Mouse (Mus musculus): ENCODE results near the gene Foxr1. TPM values are rescaled to one million over a fixed set of nuclear protein-coding genes. Genes with fewer than 3 reads are reported as not detected.
A peak's percentile ranks its signal among the peaks of the same experiment; 100 is the strongest.

The Foxr1 gene
- polyA plus RNA-seq, 1 experiment from 2014 or later: not detected

- ATAC-seq: no peak
- Histone ChIP-seq H3K27me3 (replicated peaks; ENCODE audit: control insufficient read depth, insufficient read depth, low read length) (no peaks in the 10 kb centered on the region), H3K4me2 (replicated peaks; ENCODE audit: low read depth) (peak overlapping the region; percentile 93), H3K36me3 (ENCODE audit: control insufficient read depth, insufficient read depth) (peaks cover 37% of the 10 kb centered on the region), H3K27ac (ENCODE audit: low read depth, low read length) (peak overlapping the region; percentile 93), H3K9ac (ENCODE audit: low read depth, low read length) (peak overlapping the region; percentile 83), H3K4me3 (ENCODE audit: low read depth, low read length) (peak overlapping the region; percentile 71), H3K9me3 (ENCODE audit: control insufficient read depth) (no peaks in the 10 kb centered on the region), H3K4me1 (replicated peaks; ENCODE audit: control insufficient read depth, insufficient read depth, low read length) (0 out of 2 replicates have a peak, but pooled peaks cover 4% of the 10 kb centered on the region)
- no peak for TF ChIP-seq CTCF (IDR thresholded peaks at IDR 0.05; ENCODE audit: low read depth)
- WGBS: 49% methylated on average over 9 of the region's 9 CpGs
Measured at GRCm38 (mm10) chr9:44398551-44398950, 42.4 kb downstream of the Foxr1 start.

GRCm38 (mm10) chr9:44398087-44398486, 42.8 kb downstream of the Foxr1 start:
- WGBS: 13% methylated on average over 4 of the region's 4 CpGs
- Histone ChIP-seq H3K4me2 (replicated peaks; ENCODE audit: low read depth) (peak overlapping the region; percentile 93), H3K4me3 (ENCODE audit: low read depth, low read length) (peak overlapping the region; percentile 71), H3K9me3 (ENCODE audit: control insufficient read depth) (no peaks in the 10 kb centered on the region), H3K4me1 (replicated peaks; ENCODE audit: control insufficient read depth, insufficient read depth, low read length) (0 out of 2 replicates have a peak, but pooled peaks cover 4% of the 10 kb centered on the region), H3K27me3 (replicated peaks; ENCODE audit: control insufficient read depth, insufficient read depth, low read length) (no peaks in the 10 kb centered on the region), H3K9ac (ENCODE audit: low read depth, low read length) (peak overlapping the region; percentile 83), H3K27ac (ENCODE audit: low read depth, low read length) (peak overlapping the region; percentile 93), H3K36me3 (ENCODE audit: control insufficient read depth, insufficient read depth) (peaks cover 33% of the 10 kb centered on the region)
- TF ChIP-seq CTCF (IDR thresholded peaks at IDR 0.05; ENCODE audit: low read depth): peak; percentile 8; the same call in 1 of the 2 replicates
- peak; percentile 10 for ATAC-seq

GRCm38 (mm10) chr9:44396684-44397411, 44.1 kb downstream of the Foxr1 start, which contains the start of gene Slc37a4:
Gene Slc37a4, plus strand, starts transcription at chr9:44396852.
- peak; percentile 93 for ATAC-seq
- peak; percentile 48 for TF ChIP-seq CTCF (IDR thresholded peaks at IDR 0.05; ENCODE audit: low read depth)
- no peaks in the 10 kb centered on the region for H3K9me3 ChIP-seq (ENCODE audit: control insufficient read depth)
- peak within 1 kb of the TSS; percentile 93 for H3K27ac ChIP-seq (ENCODE audit: low read depth, low read length)
- under 1% methylated on average over 39 of the region's 43 CpGs for WGBS
- peak within 1 kb of the TSS; percentile 71 for H3K4me3 ChIP-seq (ENCODE audit: low read depth, low read length)
- H3K4me1 ChIP-seq (replicated peaks; ENCODE audit: control insufficient read depth, insufficient read depth, low read length): 0 out of 2 replicates have a peak, but pooled peaks cover 4% of the 10 kb centered on the region
- no peaks in the 10 kb centered on the region for H3K27me3 ChIP-seq (replicated peaks; ENCODE audit: control insufficient read depth, insufficient read depth, low read length)
- H3K4me2 ChIP-seq (replicated peaks; ENCODE audit: low read depth): peak within 1 kb of the TSS; percentile 93
- peaks cover 20% of the 10 kb centered on the region for H3K36me3 ChIP-seq (ENCODE audit: control insufficient read depth, insufficient read depth)
- H3K9ac ChIP-seq (ENCODE audit: low read depth, low read length): peak within 1 kb of the TSS; percentile 83

GRCm38 (mm10) chr9:44391466-44391865, 49.5 kb downstream of the Foxr1 start:
- Histone ChIP-seq H3K4me1 (replicated peaks; ENCODE audit: control insufficient read depth, insufficient read depth, low read length) (no peaks in the 10 kb centered on the region), H3K4me2 (replicated peaks; ENCODE audit: low read depth) (no peak overlapping the region), H3K9ac (ENCODE audit: low read depth, low read length) (no peak overlapping the region), H3K4me3 (ENCODE audit: low read depth, low read length) (no peak overlapping the region), H3K27ac (ENCODE audit: low read depth, low read length) (no peak overlapping the region), H3K27me3 (replicated peaks; ENCODE audit: control insufficient read depth, insufficient read depth, low read length) (no peaks in the 10 kb centered on the region), H3K9me3 (ENCODE audit: control insufficient read depth) (no peaks in the 10 kb centered on the region), H3K36me3 (ENCODE audit: control insufficient read depth, insufficient read depth) (peaks cover 47% of the 10 kb centered on the region)
- TF ChIP-seq CTCF (IDR thresholded peaks at IDR 0.05; ENCODE audit: low read depth): peak; percentile 89
- ATAC-seq: no peak
- 28% methylated on average over 4 of the region's 4 CpGs for WGBS

GRCm38 (mm10) chr9:44389273-44389672, 51.7 kb downstream of the Foxr1 start:
- H3K36me3 ChIP-seq (ENCODE audit: control insufficient read depth, insufficient read depth): peaks cover 69% of the 10 kb centered on the region
- 54% methylated on average over 8 of the region's 8 CpGs for WGBS
- no peaks in the 10 kb centered on the region for H3K27me3 ChIP-seq (replicated peaks; ENCODE audit: control insufficient read depth, insufficient read depth, low read length)
- peak; percentile 82 for TF ChIP-seq CTCF (IDR thresholded peaks at IDR 0.05; ENCODE audit: low read depth)
- H3K9ac ChIP-seq (ENCODE audit: low read depth, low read length): no peak overlapping the region
- no peaks in the 10 kb centered on the region for H3K4me1 ChIP-seq (replicated peaks; ENCODE audit: control insufficient read depth, insufficient read depth, low read length)
- no peak overlapping the region for H3K4me2 ChIP-seq (replicated peaks; ENCODE audit: low read depth)
- ATAC-seq: no peak
- no peaks in the 10 kb centered on the region for H3K9me3 ChIP-seq (ENCODE audit: control insufficient read depth)
- H3K4me3 ChIP-seq (ENCODE audit: low read depth, low read length): no peak overlapping the region
- H3K27ac ChIP-seq (ENCODE audit: low read depth, low read length): no peak overlapping the region

- H3K9ac ChIP-seq (ENCODE audit: low read depth, low read length): no peak overlapping the region
- H3K4me2 ChIP-seq (replicated peaks; ENCODE audit: low read depth): no peak overlapping the region
- H3K4me3 ChIP-seq (ENCODE audit: low read depth, low read length): no peak overlapping the region
- no peaks in the 10 kb centered on the region for H3K9me3 ChIP-seq (ENCODE audit: control insufficient read depth)
- no peak overlapping the region for H3K27ac ChIP-seq (ENCODE audit: low read depth, low read length)
- no peak for ATAC-seq
- 72% methylated on average over 3 of the region's 3 CpGs for WGBS
- H3K4me1 ChIP-seq (replicated peaks; ENCODE audit: control insufficient read depth, insufficient read depth, low read length): no peaks in the 10 kb centered on the region
- no peaks in the 10 kb centered on the region for H3K27me3 ChIP-seq (replicated peaks; ENCODE audit: control insufficient read depth, insufficient read depth, low read length)
- H3K36me3 ChIP-seq (ENCODE audit: control insufficient read depth, insufficient read depth): peaks cover 90% of the 10 kb centered on the region
- TF ChIP-seq CTCF (IDR thresholded peaks at IDR 0.05; ENCODE audit: low read depth): no peak
Measured at GRCm38 (mm10) chr9:44387221-44387620, 53.7 kb downstream of the Foxr1 start.
